Mouse (Mus musculus) MEL (cell line): ENCODE results near the gene Arhgap30. TPM values are rescaled to one million over a fixed set of nuclear protein-coding genes. Genes with fewer than 3 reads are reported as not detected.

Experiments
- DNase-seq: peaks from one replicate; pipeline ENCODE4 v3.0.0; 2011; ENCODE audit warnings: low read depth, low spot score
- H3K27ac ChIP-seq: 2 replicates; pipeline ENCODE4 v1.5.1; 2012; ENCODE audit warnings: low read depth, mild to moderate bottlenecking, control low read depth, low read length, moderate library complexity; ENCODE audit not compliant: control insufficient read depth
- H3K27me3 ChIP-seq, 2 experiments: fragments of 150-350 bp in 1 of 2; sonication (generic) in 1 of 2; 2 replicates each; pipeline ENCODE4 v1.6.1; 2012; ENCODE audit warnings: low read length in 2 of 2, mild to moderate bottlenecking in 2 of 2, improper control_type of control experiment in 1 of 2, moderate library complexity in 1 of 2; ENCODE audit not compliant: insufficient read depth in 2 of 2, control insufficient read depth in 1 of 2
- H3K36me3 ChIP-seq, 2 experiments: 2 replicates each; pipeline ENCODE4 v1.6.1; 2012 to 2014; ENCODE audit warnings: low read length in 2 of 2, improper control_type of control experiment in 1 of 2, inconsistent platforms in 1 of 2, mild to moderate bottlenecking in 1 of 2; ENCODE audit not compliant: insufficient read depth in 2 of 2, control insufficient read depth in 1 of 2
- H3K4me1 ChIP-seq, 2 experiments: fragments of 150-350 bp in 1 of 2; sonication (generic) in 1 of 2; 2 replicates each; pipeline ENCODE4 v1.6.1; 2012; ENCODE audit warnings: low read length in 2 of 2, improper control_type of control experiment in 1 of 2, mild to moderate bottlenecking in 1 of 2; ENCODE audit not compliant: insufficient read depth in 2 of 2, control insufficient read depth in 1 of 2
- H3K4me3 ChIP-seq, 2 experiments: fragments of 150-350 bp in 1 of 2; sonication (generic) in 1 of 2; 2 replicates each; pipeline ENCODE4 v1.5.1; 2012; ENCODE audit warnings: low read depth in 2 of 2, low read length in 2 of 2, mild to moderate bottlenecking in 2 of 2, moderate library complexity in 2 of 2, control low read depth in 1 of 2, improper control_type of control experiment in 1 of 2; ENCODE audit not compliant: control insufficient read depth in 1 of 2, insufficient read depth in 1 of 2
- H3K79me2 ChIP-seq: 2 replicates; pipeline ENCODE4 v1.6.1; 2012; ENCODE audit warnings: mild to moderate bottlenecking, low read length, moderate library complexity; ENCODE audit not compliant: control insufficient read depth, poor library complexity, insufficient read depth
- H3K9ac ChIP-seq: 2 replicates; pipeline ENCODE4 v1.6.1; 2012; ENCODE audit warnings: low read depth, mild to moderate bottlenecking, control low read depth, low read length, moderate library complexity; ENCODE audit not compliant: control insufficient read depth, poor library complexity, severe bottlenecking
- H3K9me3 ChIP-seq: fragments of 150-350 bp; sonication (generic); replicated peaks from 2 replicates; pipeline ENCODE4 v1.6.1; 2012; ENCODE audit warnings: mild to moderate bottlenecking, low read length, improper control_type of control experiment, moderate library complexity; ENCODE audit not compliant: insufficient read depth
- CHD1 ChIP-seq: IDR thresholded peaks from 2 replicates; pipeline ENCODE4 v1.6.1; 2012; ENCODE audit warnings: low read depth, mild to moderate bottlenecking, inconsistent platforms, low read length, improper control_type of control experiment
- CHD2 ChIP-seq: IDR thresholded peaks from 2 replicates; pipeline ENCODE4 v1.6.1; 2011; ENCODE audit warnings: low read length, improper control_type of control experiment
- E2F4 ChIP-seq: IDR thresholded peaks from 2 replicates; pipeline ENCODE4 v1.6.1; 2011; ENCODE audit warnings: low read depth, low read length, improper control_type of control experiment, borderline replicate concordance
- EP300 ChIP-seq, 2 experiments: IDR thresholded peaks; 2 replicates each; pipeline ENCODE4 v1.6.1; 2011; ENCODE audit warnings: improper control_type of control experiment in 2 of 2, low read length in 2 of 2, low read depth in 1 of 2, mild to moderate bottlenecking in 1 of 2
- ETS1 ChIP-seq: IDR thresholded peaks from 2 replicates; pipeline ENCODE4 v1.6.1; 2012; ENCODE audit warnings: low read depth, mild to moderate bottlenecking, inconsistent platforms, low read length, improper control_type of control experiment, moderate library complexity
- GABPA ChIP-seq: IDR thresholded peaks from 2 replicates; pipeline ENCODE4 v1.6.1; 2012; ENCODE audit warnings: low read depth, mild to moderate bottlenecking, inconsistent platforms, low read length, improper control_type of control experiment, moderate library complexity
- GATA1 ChIP-seq: IDR thresholded peaks from 2 replicates; pipeline ENCODE4 v1.6.1; 2011; ENCODE audit warnings: low read depth, low read length, improper control_type of control experiment
- HCFC1 ChIP-seq: IDR thresholded peaks from 2 replicates; pipeline ENCODE4 v1.6.1; 2012; ENCODE audit warnings: low read depth, mild to moderate bottlenecking, inconsistent platforms, low read length, improper control_type of control experiment, moderate library complexity
- KAT2A ChIP-seq: conservative IDR thresholded peaks from 2 replicates; pipeline ENCODE4 v1.6.1; 2012; ENCODE audit warnings: low read depth, low read length, improper control_type of control experiment, inconsistent platforms
- MAFK ChIP-seq: IDR thresholded peaks from 2 replicates; pipeline ENCODE4 v1.6.1; 2011; ENCODE audit warnings: low read depth, mild to moderate bottlenecking, low read length, improper control_type of control experiment, borderline replicate concordance
- MAZ ChIP-seq: IDR thresholded peaks from 2 replicates; pipeline ENCODE4 v1.6.1; 2012; ENCODE audit warnings: low read depth, mild to moderate bottlenecking, inconsistent platforms, low read length, improper control_type of control experiment
- MYB ChIP-seq: IDR thresholded peaks from 2 replicates; pipeline ENCODE4 v1.6.1; 2011; ENCODE audit warnings: mild to moderate bottlenecking, low read depth, low read length, improper control_type of control experiment
- MYC ChIP-seq: IDR thresholded peaks from 2 replicates; pipeline ENCODE4 v1.6.1; 2011; ENCODE audit warnings: low read depth, mild to moderate bottlenecking, low read length, improper control_type of control experiment, moderate library complexity
- NELFE ChIP-seq: IDR thresholded peaks from 2 replicates; pipeline ENCODE4 v1.6.1; 2011; ENCODE audit warnings: low read depth, low read length, improper control_type of control experiment
- NRF1 ChIP-seq: IDR thresholded peaks from 2 replicates; pipeline ENCODE4 v1.6.1; 2014; ENCODE audit warnings: low read depth, mild to moderate bottlenecking, inconsistent platforms, low read length, improper control_type of control experiment, moderate library complexity; ENCODE audit not compliant: poor library complexity, insufficient read depth, severe bottlenecking
- POLR2A ChIP-seq, 2 experiments: IDR thresholded peaks; 2 replicates each; pipeline ENCODE4 v1.6.1; 2011 to 2012; ENCODE audit warnings: low read length in 2 of 2, mild to moderate bottlenecking in 2 of 2, control low read depth in 1 of 2, improper control_type of control experiment in 1 of 2, low read depth in 1 of 2, moderate library complexity in 1 of 2; ENCODE audit not compliant: control insufficient read depth in 1 of 2, insufficient read depth in 1 of 2, poor library complexity in 1 of 2
- RAD21 ChIP-seq: IDR thresholded peaks from 2 replicates; pipeline ENCODE4 v1.6.1; 2011; ENCODE audit warnings: mild to moderate bottlenecking, low read depth, low read length, improper control_type of control experiment
- RCOR1 ChIP-seq: IDR thresholded peaks from 2 replicates; pipeline ENCODE4 v1.6.1; 2012; ENCODE audit warnings: low read depth, mild to moderate bottlenecking, inconsistent platforms, low read length, improper control_type of control experiment
- SIN3A ChIP-seq: IDR thresholded peaks from 2 replicates; pipeline ENCODE4 v1.6.1; 2012; ENCODE audit warnings: low read length, improper control_type of control experiment, inconsistent platforms
- SMC3 ChIP-seq: IDR thresholded peaks from 2 replicates; pipeline ENCODE4 v1.6.1; 2011; ENCODE audit warnings: low read depth, low read length, improper control_type of control experiment
- TAL1 ChIP-seq: IDR thresholded peaks from 2 replicates; pipeline ENCODE4 v1.6.1; 2012; ENCODE audit warnings: mild to moderate bottlenecking, inconsistent platforms, low read length, moderate library complexity, mixed read lengths
- TBP ChIP-seq: IDR thresholded peaks from 2 replicates; pipeline ENCODE4 v1.8.0; 2011; ENCODE audit warnings: low read depth, low read length, improper control_type of control experiment
- UBTF ChIP-seq: IDR thresholded peaks from 2 replicates; pipeline ENCODE4 v1.6.1; 2012; ENCODE audit warnings: low read depth, mild to moderate bottlenecking, inconsistent platforms, low read length, improper control_type of control experiment, moderate library complexity, borderline replicate concordance; ENCODE audit not compliant: insufficient read depth
- USF1 ChIP-seq: IDR thresholded peaks from 2 replicates; pipeline ENCODE4 v1.6.1; 2014; ENCODE audit warnings: low read depth, mild to moderate bottlenecking, inconsistent platforms, low read length, improper control_type of control experiment, moderate library complexity
- ZKSCAN1 ChIP-seq: IDR thresholded peaks from 2 replicates; pipeline ENCODE4 v1.6.1; 2012; ENCODE audit warnings: low read depth, mild to moderate bottlenecking, inconsistent platforms, low read length, improper control_type of control experiment, moderate library complexity
- ZMIZ1 ChIP-seq: IDR thresholded peaks from 2 replicates; pipeline ENCODE4 v1.6.1; 2012; ENCODE audit warnings: low read depth, mild to moderate bottlenecking, inconsistent platforms, low read length, improper control_type of control experiment, moderate library complexity
- ZNF384 ChIP-seq: IDR thresholded peaks from 2 replicates; pipeline ENCODE4 v1.6.1; 2012; ENCODE audit warnings: low read depth, mild to moderate bottlenecking, inconsistent platforms, low read length, improper control_type of control experiment
- polyA plus RNA-seq, 2 experiments: library from polyadenylated mRNA; stranded (reverse) in 1 of 2; unstranded in 1 of 2; fragments of >175 nt in 1 of 2; fragments of >200 nt in 1 of 2; gene quantifications; 2 replicates each; pipeline versions ENCODE4 v1.2.1 to v1.2.4; 2012; ENCODE audit warnings: low replicate concordance in 2 of 2, low read depth in 1 of 2; ENCODE audit not compliant: insufficient read length in 2 of 2, insufficient read depth in 1 of 2, missing spikeins in 1 of 2
- total RNA-seq: library from RNA; depleted of rRNA; stranded (reverse); fragments of 300-350 nt; gene quantifications from 2 replicates; pipeline ENCODE4 v1.2.3, GENCODE M21; 2012

The Arhgap30 gene
- total and polyA plus RNA-seq, 3 experiments = 31.0 to 41.2 TPM; not detected in 1

GRCm38 (mm10) chr1:171435288-171435814 is 46.6 kb downstream of the Arhgap30 start:
- DNase-seq = no peak
- no peak overlapping the region for H3K27ac ChIP-seq
- H3K9ac ChIP-seq = no peak overlapping the region
- no peak overlapping the region for H3K4me3 ChIP-seq
- peaks cover 0 to 2% of the 10 kb centered on the region in 2 experiments; a peak in 1 of 4 replicates for H3K36me3 ChIP-seq
- peaks cover 3 to 4% of the 10 kb centered on the region in 2 experiments; a peak in 2 of 4 replicates for H3K27me3 ChIP-seq
- no peaks in the 10 kb centered on the region for H3K9me3 ChIP-seq
- H3K79me2 ChIP-seq = no peaks in the 10 kb centered on the region
- TF ChIP-seq UBTF = no peak
- TF ChIP-seq NRF1 = no peak
- no peak for TF ChIP-seq ETS1
- TF ChIP-seq KAT2A = no peak
- no peak for TF ChIP-seq NELFE
- no peak for TF ChIP-seq EP300 (IDR thresholded peaks at IDR 0.05; ENCODE audit: low read depth in 1 of 2, low read length in 2 of 2)
- TF ChIP-seq GABPA = no peak
- no peak for TF ChIP-seq SMC3
- no peak for TF ChIP-seq GATA1
- no peak for TF ChIP-seq ZKSCAN1
- no peak for TF ChIP-seq E2F4
- no peak for TF ChIP-seq MAZ
- no peak for TF ChIP-seq SIN3A
- no peak for TF ChIP-seq HCFC1
- TF ChIP-seq MYB = no peak
- H3K4me1 ChIP-seq = peaks cover 0 to 6% of the 10 kb centered on the region in 2 experiments; a peak in 1 of 4 replicates

- Histone ChIP-seq H3K79me2 (no peaks in the 10 kb centered on the region), H3K27ac (no peak overlapping the region), H3K36me3 (peaks cover 0 to 2% of the 10 kb centered on the region in 2 experiments; a peak in 1 of 4 replicates), H3K27me3 (peaks cover 3 to 4% of the 10 kb centered on the region in 2 experiments; a peak in 2 of 4 replicates), H3K4me1 (peaks cover 0 to 11% of the 10 kb centered on the region in 2 experiments; a peak in 2 of 4 replicates), H3K9ac (no peak overlapping the region), H3K9me3 (no peaks in the 10 kb centered on the region), H3K4me3 (no peak overlapping the region)
- no peak for TF ChIP-seq HCFC1
- no peak for TF ChIP-seq ZMIZ1
- TF ChIP-seq RAD21 = no peak
- TF ChIP-seq TBP = no peak
- TF ChIP-seq SMC3 = no peak
- TF ChIP-seq CHD1 = no peak
- no peak for TF ChIP-seq ZNF384
- no peak for TF ChIP-seq CHD2
- no peak for TF ChIP-seq RCOR1
- no peak for TF ChIP-seq MYC
- no peak for TF ChIP-seq TAL1
- TF ChIP-seq POLR2A (IDR thresholded peaks at IDR 0.05; ENCODE audit: control insufficient read depth in 1 of 2, insufficient read depth in 1 of 2, low read depth in 1 of 2, low read length in 2 of 2, poor library complexity in 1 of 2) = no peak
- TF ChIP-seq MAFK = no peak
- no peak for TF ChIP-seq USF1
- no peak for TF ChIP-seq E2F4
- DNase-seq = no peak
Observed at GRCm38 (mm10) chr1:171435974-171436373, 47.2 kb downstream of the Arhgap30 start.
